Mouse (Mus musculus): ENCODE measurements around the gene Gabbr1.

The Gabbr1 gene

GRCm38 (mm10) chr17:37072730-37073276, 27.0 kb downstream of the Gabbr1 start:
- no peak for DNase-seq (ENCODE audit: low read depth in 1 of 2, low spot score in 2 of 2)

DNA sequence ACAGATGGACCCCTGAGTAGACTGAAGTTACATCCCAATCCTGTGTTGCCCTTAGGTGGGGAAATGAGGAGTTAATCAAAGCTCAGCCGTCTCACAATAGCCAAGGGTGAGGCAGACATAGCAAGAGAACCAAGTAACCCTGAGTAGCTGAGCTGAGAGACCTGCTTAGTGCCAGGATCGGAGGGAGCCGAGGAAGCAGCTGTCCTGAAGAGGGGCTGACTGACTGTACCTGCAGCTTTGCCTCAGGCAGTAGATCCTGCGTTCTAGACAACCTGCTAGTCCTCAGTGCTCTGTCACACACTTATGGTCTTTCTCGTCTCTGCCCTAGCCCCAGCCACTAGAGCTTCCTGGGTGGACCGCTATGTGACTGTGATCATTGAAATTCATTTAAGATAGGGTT, 29.4 kb downstream of the Gabbr1 start:
- DNase-seq (ENCODE audit: low read depth in 1 of 2, low spot score in 2 of 2) = no peak

DNA sequence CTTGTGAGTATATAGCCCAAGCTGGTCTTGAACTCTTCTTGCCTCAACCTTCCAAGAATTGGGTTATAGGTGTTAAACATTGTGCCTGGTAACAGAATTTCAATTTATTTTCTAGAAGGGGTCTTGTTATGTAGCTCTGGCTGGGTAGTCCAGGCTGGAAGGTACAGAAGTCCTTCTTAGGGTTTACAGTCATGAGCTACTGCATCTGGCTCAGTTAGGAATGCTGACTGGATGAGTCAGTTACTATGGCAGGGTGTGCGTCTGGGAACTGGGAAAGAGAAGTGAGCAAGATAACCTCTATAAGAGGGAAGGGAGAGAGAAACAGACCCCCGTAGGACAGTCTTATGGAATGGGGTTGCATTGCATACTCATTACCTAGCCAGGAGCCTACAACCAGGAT, 30.0 kb downstream of the Gabbr1 start:
- DNase-seq (ENCODE audit: low read depth in 1 of 2, low spot score in 2 of 2) = no peak

GRCm38 (mm10) chr17:37078193-37078592, 32.4 kb downstream of the Gabbr1 start:
- DNase-seq (ENCODE audit: low read depth in 1 of 2, low spot score in 2 of 2) = no peak

DNA sequence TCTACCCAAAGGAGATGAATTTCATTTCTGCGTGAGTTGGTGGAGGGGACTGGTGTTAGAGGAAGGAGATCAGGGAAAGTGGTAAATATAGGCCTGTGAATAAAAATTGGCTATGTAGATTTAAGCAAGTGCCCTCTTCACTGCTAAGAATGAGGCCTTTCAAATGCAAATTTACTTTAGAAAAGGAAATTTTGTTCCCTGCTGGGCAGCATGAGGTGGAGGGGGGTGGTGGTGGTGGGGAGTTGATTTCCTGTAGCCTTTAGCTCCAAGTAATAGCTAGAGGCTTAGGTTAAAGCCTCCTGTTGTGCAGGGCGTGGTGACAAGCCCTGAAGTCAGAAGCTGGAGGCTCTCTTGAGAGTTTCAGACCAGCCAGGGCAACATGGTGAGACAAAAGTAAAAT, 33.2 kb downstream of the Gabbr1 start:
- DNase-seq (ENCODE audit: low read depth in 1 of 2, low spot score in 2 of 2) = no peak

GRCm38 (mm10) chr17:37080119-37080518, 34.4 kb downstream of the Gabbr1 start:
- no peak for DNase-seq (ENCODE audit: low read depth in 1 of 2, low spot score in 2 of 2)

- no peak for DNase-seq (ENCODE audit: low read depth in 1 of 2, low spot score in 2 of 2)
Observed at GRCm38 (mm10) chr17:37081659-37082058, 35.9 kb downstream of the Gabbr1 start.

DNA sequence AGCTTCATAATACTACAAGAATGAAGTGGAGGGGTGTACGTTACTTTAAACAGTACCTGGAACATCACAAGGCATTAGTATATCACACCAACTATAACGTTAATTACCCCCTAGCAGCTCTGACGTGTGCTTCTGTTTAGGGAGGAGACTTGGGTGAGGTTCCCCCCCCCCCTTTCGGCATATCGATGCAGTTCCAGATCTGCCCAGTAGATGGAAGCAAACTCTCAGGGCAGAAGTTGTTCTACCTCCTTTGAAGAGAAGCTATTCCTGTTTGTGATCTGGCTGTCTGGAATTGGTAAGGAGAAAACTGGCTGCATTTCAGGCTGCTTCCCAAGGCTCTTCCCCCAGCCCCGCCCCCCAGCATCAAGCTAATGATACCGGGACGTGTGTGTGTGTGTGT, 37.6 kb downstream of the Gabbr1 start:
- DNase-seq (ENCODE audit: low read depth in 1 of 2, low spot score in 2 of 2) = no peak

DNA sequence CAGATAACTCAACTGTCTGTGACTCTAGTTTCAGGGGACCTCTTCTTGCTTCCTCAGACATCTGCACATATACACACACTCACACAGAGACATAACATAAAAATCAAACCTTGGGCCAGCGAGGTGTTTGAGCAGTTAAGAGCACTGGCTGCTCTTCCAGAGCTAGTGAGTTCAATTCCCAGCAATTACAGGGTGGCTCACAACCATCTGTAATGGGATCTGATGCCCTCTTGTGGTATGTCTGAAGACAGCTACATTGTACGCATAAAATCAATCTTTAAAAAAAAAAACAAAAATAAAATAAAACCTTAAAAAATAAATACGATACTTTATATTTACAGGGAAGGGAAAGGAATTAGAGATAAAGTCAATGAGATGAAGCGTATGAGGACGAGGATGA, 38.9 kb downstream of the Gabbr1 start:
- DNase-seq (ENCODE audit: low read depth in 1 of 2, low spot score in 2 of 2) = no peak

GRCm38 (mm10) chr17:37085545-37085944, 39.8 kb downstream of the Gabbr1 start:
- DNase-seq (ENCODE audit: low read depth in 1 of 2, low spot score in 2 of 2) = no peak

- DNase-seq (ENCODE audit: low read depth in 1 of 2, low spot score in 2 of 2) = no peak
Observed at GRCm38 (mm10) chr17:37088399-37088798, 42.6 kb downstream of the Gabbr1 start, which contains the start of gene Olfr90. Olfr90 (minus strand) TSS chr17:37088499.

DNA sequence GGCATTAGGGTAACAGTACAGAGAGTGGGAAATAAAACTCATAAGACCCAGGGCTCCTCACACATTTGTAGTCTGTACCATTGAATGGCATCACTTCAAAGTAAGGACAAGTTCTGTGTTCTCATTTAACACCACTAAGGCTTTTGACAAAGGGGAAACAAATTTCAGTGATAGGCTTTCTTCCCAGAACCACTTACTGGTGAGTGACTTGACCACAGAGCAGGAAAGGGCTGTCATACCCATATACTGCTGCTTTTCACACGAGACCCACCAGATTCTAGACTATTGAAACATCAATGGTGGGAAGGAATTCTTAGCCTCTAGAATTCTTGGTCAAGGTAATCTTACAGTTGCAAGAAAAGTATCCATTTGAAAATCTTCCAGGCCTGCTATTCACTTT, 46.4 kb downstream of the Gabbr1 start:
- DNase-seq (ENCODE audit: low read depth in 1 of 2, low spot score in 2 of 2) = no peak

DNA sequence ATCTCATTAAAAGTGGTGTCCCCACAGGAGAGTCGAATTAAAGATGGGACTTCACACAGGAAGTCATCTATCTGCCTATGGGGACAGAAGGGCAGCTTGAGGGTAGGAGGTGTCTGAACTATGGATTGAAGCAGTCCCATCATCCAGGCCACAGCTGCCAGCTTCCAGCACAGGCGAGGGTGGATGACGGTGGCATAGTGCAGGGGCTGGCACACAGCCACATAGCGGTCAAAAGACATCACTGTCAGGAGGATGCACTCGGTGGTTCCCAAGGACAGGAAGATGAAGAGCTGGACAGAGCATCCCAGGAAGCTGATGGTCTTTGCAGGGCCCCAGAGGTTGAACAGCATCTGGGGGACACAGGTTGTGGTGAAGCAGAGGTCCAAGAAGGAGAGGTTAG, 47.5 kb downstream of the Gabbr1 start:
- DNase-seq (ENCODE audit: low read depth in 1 of 2, low spot score in 2 of 2) = no peak

GRCm38 (mm10) chr17:37098178-37098577, 52.4 kb downstream of the Gabbr1 start, which contains the start of gene Olfr91:
Olfr91 (minus strand) TSS chr17:37098278.
- DNase-seq (ENCODE audit: low read depth in 1 of 2, low spot score in 2 of 2) = no peak

DNA sequence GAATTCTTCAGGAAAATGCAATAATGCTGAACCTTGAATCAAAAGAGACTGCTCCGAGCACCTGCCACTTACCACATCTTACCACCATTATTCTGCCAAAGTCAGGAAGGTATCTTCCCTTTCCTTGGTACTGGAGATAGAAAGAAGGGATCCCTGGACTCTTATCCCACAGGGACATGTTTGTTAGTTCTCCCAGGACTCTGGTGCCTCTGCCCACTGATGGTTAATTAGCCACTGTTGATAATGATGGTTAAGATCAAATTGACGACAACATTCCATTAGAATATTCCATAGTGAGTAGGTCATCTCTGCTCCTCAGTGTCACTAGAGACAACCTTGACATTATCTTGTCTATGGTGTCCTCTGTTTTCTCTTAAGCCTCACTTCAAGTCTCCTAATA, 74.2 kb downstream of the Gabbr1 start, which contains the start of gene Olfr92:
Gene Olfr92 (minus strand): TSS at position 101 of the 400 bp plus-strand sequence.
- no peak for DNase-seq (ENCODE audit: low read depth in 1 of 2, low spot score in 2 of 2)
